Mouse (Mus musculus): ENCODE measurements around the gene Eipr1.
"Not testable (repeated sequence)": the region's sequence is repeated elsewhere in the genome, so short reads cannot be mapped to it uniquely, and the experiment has no call there.

The Eipr1 gene

GRCm38 (mm10) chr12:28887712-28888111 is 136.1 kb downstream of the Eipr1 start:
- no peak for DNase-seq (ENCODE audit: low spot score)

- peak; percentile 54 for DNase-seq (ENCODE audit: low spot score)
Observed at GRCm38 (mm10) chr12:28889068-28889674, 137.6 kb downstream of the Eipr1 start.

GRCm38 (mm10) chr12:28891523-28891922 is 139.9 kb downstream of the Eipr1 start:
- no peak for DNase-seq (ENCODE audit: low spot score)

- DNase-seq (ENCODE audit: low spot score) = no peak
Observed at GRCm38 (mm10) chr12:28896577-28896976, 145.0 kb downstream of the Eipr1 start.

GRCm38 (mm10) chr12:28898307-28898706 is 146.7 kb downstream of the Eipr1 start:
- no peak for DNase-seq (ENCODE audit: low spot score)

- DNase-seq (ENCODE audit: low spot score) = no peak
Observed at GRCm38 (mm10) chr12:28899696-28900095, 148.1 kb downstream of the Eipr1 start.

- no peak for DNase-seq (ENCODE audit: low spot score)
Observed at GRCm38 (mm10) chr12:28900341-28900740, 148.7 kb downstream of the Eipr1 start.

GRCm38 (mm10) chr12:28902132-28902531 is 150.5 kb downstream of the Eipr1 start:
- no peak for DNase-seq (ENCODE audit: low spot score)

GRCm38 (mm10) chr12:28903082-28903481 is 151.5 kb downstream of the Eipr1 start:
- no peak for DNase-seq (ENCODE audit: low spot score)

- no peak for DNase-seq (ENCODE audit: low spot score)
Observed at GRCm38 (mm10) chr12:28905486-28905885, 153.9 kb downstream of the Eipr1 start.

- DNase-seq (ENCODE audit: low spot score) = no peak
Observed at GRCm38 (mm10) chr12:28906016-28906415, 154.4 kb downstream of the Eipr1 start.

- DNase-seq (ENCODE audit: low spot score) = peak; percentile 62
Observed at GRCm38 (mm10) chr12:28906809-28907297, 155.2 kb downstream of the Eipr1 start.

- no peak for DNase-seq (ENCODE audit: low spot score)
Observed at GRCm38 (mm10) chr12:28907814-28908213, 156.2 kb downstream of the Eipr1 start.

GRCm38 (mm10) chr12:28909851-28910250 is 158.2 kb downstream of the Eipr1 start:
- DNase-seq (ENCODE audit: low spot score) = no peak

- DNase-seq (ENCODE audit: low spot score) = no peak
Observed at GRCm38 (mm10) chr12:28910568-28910967, 159.0 kb downstream of the Eipr1 start.

GRCm38 (mm10) chr12:28912351-28912936 is 160.8 kb downstream of the Eipr1 start:
- DNase-seq (ENCODE audit: low spot score) = no peak

- no peak for DNase-seq (ENCODE audit: low spot score)
Observed at GRCm38 (mm10) chr12:28913099-28913498, 161.5 kb downstream of the Eipr1 start.

GRCm38 (mm10) chr12:28914056-28914455 is 162.5 kb downstream of the Eipr1 start:
- DNase-seq (ENCODE audit: low spot score) = not testable (repeated sequence)
